Mouse (Mus musculus) neural tube, embryonic 14.5 days (tissue): ENCODE data around the gene Arhgef40. TPM values are rescaled to one million over a fixed set of nuclear protein-coding genes. Genes with fewer than 3 reads are reported as not detected.
"Not testable (repeated sequence)": the region's sequence is repeated elsewhere in the genome, so short reads cannot be mapped to it uniquely, and the experiment has no call there.

ENCODE experiments used
- ATAC-seq: fragments of 200-750 bp; cut with Nextera tagmentation; 2 replicates; pipeline ENCODE4 v1.8.0; 2017; ENCODE audit warnings: low read depth, mild to moderate bottlenecking, moderate TSS enrichment, moderate library complexity
- H3K27ac ChIP-seq: fragments of 300-500 bp; sonication (generic); 2 replicates; pipeline ENCODE4 v1.5.1; 2014; ENCODE audit warnings: low read depth, mild to moderate bottlenecking, control low read depth, low read length, moderate library complexity, mixed read lengths
- H3K27me3 ChIP-seq: fragments of 300-500 bp; sonication (generic); 2 replicates; pipeline ENCODE4 v1.6.1; 2014; ENCODE audit warnings: low read length; ENCODE audit not compliant: control insufficient read depth, insufficient read depth
- H3K36me3 ChIP-seq: fragments of 300-500 bp; sonication (generic); 2 replicates; pipeline ENCODE4 v1.6.1; 2014; ENCODE audit warnings: low read length, mixed read lengths; ENCODE audit not compliant: control insufficient read depth, insufficient read depth
- H3K4me1 ChIP-seq: fragments of 300-500 bp; sonication (generic); 2 replicates; pipeline ENCODE4 v1.6.1; 2014; ENCODE audit warnings: low read length; ENCODE audit not compliant: control insufficient read depth, insufficient read depth
- H3K4me2 ChIP-seq: fragments of 300-500 bp; sonication (generic); 2 replicates; pipeline ENCODE4 v1.6.1; 2014; ENCODE audit warnings: mild to moderate bottlenecking, low read depth, low read length, control low read depth
- H3K4me3 ChIP-seq: fragments of 300-500 bp; sonication (generic); 2 replicates; pipeline ENCODE4 v1.5.1; 2014; ENCODE audit warnings: low read depth, low read length, control low read depth, mixed read lengths
- H3K9ac ChIP-seq: fragments of 300-500 bp; sonication (generic); replicated peaks from 2 replicates; pipeline ENCODE4 v1.6.1; 2014; ENCODE audit warnings: low read depth, mild to moderate bottlenecking, control low read depth, low read length, mixed read lengths
- H3K9me3 ChIP-seq: fragments of 300-500 bp; sonication (generic); 2 replicates; pipeline ENCODE4 v1.6.1; 2016; ENCODE audit warnings: low read length; ENCODE audit not compliant: control insufficient read depth
- WGBS: fragments of 180-500 bp; shearing (Covaris S2); extraction: QIAGEN DNeasy Blood & Tissue Kit; methylation state at CpG from one replicate; pipeline ENCODE4 v1.1.7; 2014; 5-methylcytosine and 5-hydroxymethylcytosine counted together
- polyA plus RNA-seq: library from polyadenylated mRNA; unstranded; fragments of >200 nt; fragmentation: Nextera tagmentation; extraction: Ambion mirVana; gene quantifications from 2 replicates; pipeline ENCODE4 v1.2.1, GENCODE M21; 2014

The Arhgef40 gene
- polyA plus RNA-seq, 1 experiment from 2014 or later = 66.5 TPM

GRCm38 (mm10) chr14:52035926-52036325 lies 51.4 kb downstream of the Arhgef40 start:
- no peak for ATAC-seq
- Histone ChIP-seq H3K36me3 (no peaks in the 10 kb centered on the region), H3K4me3 (no peak overlapping the region), H3K27ac (no peak overlapping the region), H3K9me3 (no peaks in the 10 kb centered on the region), H3K4me1 (no peaks in the 10 kb centered on the region), H3K9ac (no peak overlapping the region), H3K27me3 (no peaks in the 10 kb centered on the region), H3K4me2 (no peak overlapping the region)
- 89% methylated on average over 6 of the region's 6 CpGs for WGBS

DNA sequence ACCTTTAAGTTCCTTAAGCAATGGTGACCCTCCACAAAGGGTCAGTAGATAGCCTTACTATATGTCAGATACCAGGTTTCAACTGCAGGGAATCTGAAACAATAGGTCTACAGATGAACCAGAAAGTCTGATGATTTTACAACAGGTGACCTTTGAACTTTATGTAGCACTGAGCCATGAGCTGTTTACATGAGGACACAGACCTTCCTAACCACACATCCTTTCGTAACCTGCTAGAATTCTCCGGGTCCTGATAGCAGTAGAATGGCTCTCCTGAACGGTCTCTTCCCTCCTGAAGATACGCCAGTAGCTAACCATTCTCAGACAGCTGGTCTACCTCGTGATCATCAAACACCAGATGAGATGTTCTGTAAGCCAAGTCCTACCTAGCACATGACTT lies 54.8 kb downstream of the Arhgef40 start:
- H3K4me3 ChIP-seq = no peak overlapping the region

DNA sequence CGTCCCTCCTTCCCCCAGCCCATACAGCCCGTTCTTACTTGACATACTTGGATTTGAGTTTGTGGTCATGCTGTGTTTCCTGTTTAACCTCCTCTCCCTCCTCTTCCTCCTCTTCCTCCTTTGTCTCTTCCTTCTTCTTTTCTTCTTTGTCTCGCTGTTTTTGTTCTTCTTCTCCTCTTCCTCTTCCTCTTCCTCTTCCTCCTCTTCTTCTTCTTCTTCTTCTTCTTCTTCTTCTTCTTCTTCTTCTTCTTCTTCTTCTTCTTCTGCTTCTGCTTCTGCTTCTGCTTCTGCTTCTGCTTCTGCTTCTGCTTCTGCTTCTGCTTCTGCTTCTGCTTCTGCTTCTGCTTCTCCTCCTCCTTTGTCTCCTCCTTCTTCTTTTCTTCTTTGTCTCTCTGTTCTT lies 57.8 kb downstream of the Arhgef40 start, which contains the start of gene Olfr221:
TSS of gene Olfr221 (minus strand) at position 101 of the 400 bp plus-strand sequence.
- H3K4me1 ChIP-seq, H3K9ac ChIP-seq, ATAC-seq, H3K9me3 ChIP-seq, H3K36me3 ChIP-seq, H3K27ac ChIP-seq, H3K4me2 ChIP-seq, H3K27me3 ChIP-seq, H3K4me3 ChIP-seq: not testable (repeated sequence)
- 64% methylated on average over 3 of the region's 3 CpGs for WGBS

More for the DNA sequence above, 54.8 kb downstream of the Arhgef40 start:
- H3K27ac ChIP-seq = no peak overlapping the region
- no peaks in the 10 kb centered on the region for H3K4me1 ChIP-seq
- no peak overlapping the region for H3K4me2 ChIP-seq
- no peak for ATAC-seq
- no peak overlapping the region for H3K9ac ChIP-seq
- H3K9me3 ChIP-seq = no peaks in the 10 kb centered on the region
- WGBS = 89% methylated on average over 5 of the region's 5 CpGs
- no peaks in the 10 kb centered on the region for H3K27me3 ChIP-seq
- H3K36me3 ChIP-seq = no peaks in the 10 kb centered on the region

DNA sequence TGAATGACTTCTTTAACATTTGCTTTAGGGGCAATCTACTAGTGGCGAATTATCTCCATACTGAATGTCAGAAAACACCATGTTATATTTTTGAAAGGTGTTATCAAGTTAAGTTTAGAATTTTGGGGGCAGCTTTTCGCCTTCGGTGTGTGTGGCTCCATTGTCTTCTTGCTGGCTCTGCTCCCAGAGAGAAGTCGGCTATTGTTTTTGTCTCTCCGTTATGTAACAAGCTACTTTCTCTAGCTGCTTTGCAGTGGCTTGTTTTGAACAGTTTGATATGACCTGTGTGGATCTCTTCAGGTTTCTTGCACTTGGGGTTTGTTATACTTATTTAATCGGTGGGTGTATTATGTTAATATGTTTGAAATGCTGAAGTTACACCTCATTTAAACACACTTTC lies 58.9 kb downstream of the Arhgef40 start:
- no peak for ATAC-seq
- Histone ChIP-seq H3K4me2 (no peak overlapping the region), H3K27me3 (no peaks in the 10 kb centered on the region)

GRCm38 (mm10) chr14:52044901-52045678 lies 60.6 kb downstream of the Arhgef40 start:
- H3K36me3 ChIP-seq = no peaks in the 10 kb centered on the region
- peak; percentile 73 for ATAC-seq
- H3K9me3 ChIP-seq = no peaks in the 10 kb centered on the region
- WGBS = 10% methylated on average over 8 of the region's 8 CpGs
- H3K4me2 ChIP-seq = no peak overlapping the region
- H3K27ac ChIP-seq = no peak overlapping the region
- H3K27me3 ChIP-seq = no peaks in the 10 kb centered on the region
- H3K9ac ChIP-seq = no peak overlapping the region
- no peaks in the 10 kb centered on the region for H3K4me1 ChIP-seq
- no peak overlapping the region for H3K4me3 ChIP-seq

More for the DNA sequence above, 58.9 kb downstream of the Arhgef40 start:
- H3K9me3 ChIP-seq = no peaks in the 10 kb centered on the region
- WGBS = 66% methylated on average over 6 of the region's 6 CpGs
- no peaks in the 10 kb centered on the region for H3K4me1 ChIP-seq
- no peak overlapping the region for H3K27ac ChIP-seq
- H3K36me3 ChIP-seq = no peaks in the 10 kb centered on the region
- H3K9ac ChIP-seq = no peak overlapping the region
- H3K4me3 ChIP-seq = no peak overlapping the region

DNA sequence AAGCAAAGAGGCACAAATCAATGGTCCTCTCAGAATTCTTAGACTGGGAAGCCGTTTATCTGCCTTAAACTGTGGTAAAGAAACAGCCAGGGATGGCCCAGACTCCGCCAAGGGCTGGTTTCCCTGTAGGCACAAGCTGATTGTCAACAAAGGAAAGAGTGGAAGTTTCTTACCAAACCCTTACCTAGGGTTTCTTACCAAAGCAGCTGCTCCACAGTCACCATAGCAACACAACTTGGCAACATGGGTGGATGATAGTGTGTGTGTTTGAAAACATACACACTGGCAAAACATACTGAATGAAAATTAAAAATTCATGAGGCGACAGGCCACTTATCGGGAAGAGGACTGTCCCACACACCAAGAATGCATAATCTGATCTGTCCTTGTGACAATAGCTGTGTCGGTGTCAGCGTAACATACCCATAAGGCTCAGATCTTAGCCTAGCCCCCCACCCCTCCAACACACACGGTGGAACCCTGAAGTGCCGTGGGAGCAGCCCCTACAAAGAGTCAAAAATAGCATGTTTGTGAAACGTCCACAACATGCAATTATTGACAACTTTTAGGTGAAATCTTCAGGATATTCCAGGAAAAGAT lies 61.5 kb downstream of the Arhgef40 start:
- H3K4me2 ChIP-seq = no peak overlapping the region
- no peak overlapping the region for H3K27ac ChIP-seq
- no peak for ATAC-seq
- H3K36me3 ChIP-seq = no peaks in the 10 kb centered on the region
- H3K9me3 ChIP-seq = no peaks in the 10 kb centered on the region
- WGBS = 68% methylated on average over 9 of the region's 9 CpGs
- no peak overlapping the region for H3K9ac ChIP-seq
- H3K4me1 ChIP-seq = no peaks in the 10 kb centered on the region
- H3K27me3 ChIP-seq = no peaks in the 10 kb centered on the region
- H3K4me3 ChIP-seq = no peak overlapping the region

- H3K27me3 ChIP-seq, H3K36me3 ChIP-seq, ATAC-seq, H3K9ac ChIP-seq, H3K4me2 ChIP-seq, H3K4me1 ChIP-seq, H3K27ac ChIP-seq, H3K9me3 ChIP-seq, H3K4me3 ChIP-seq: not testable (repeated sequence)
- WGBS = 92% methylated on average over 3 of the region's 3 CpGs
These were observed 68.2 kb downstream of the Arhgef40 start for GRCm38 (mm10) chr14:52052720-52053119.

Other genes with a start within 250 kb of the Arhgef40 start
- not detected in 2 replicates for gene Ang4, start 211.1 kb upstream of the Arhgef40 start, polyA plus RNA-seq
- not detected in 2 replicates for gene AY358078, start 184.7 kb upstream of the Arhgef40 start, polyA plus RNA-seq
- not detected in 2 replicates for gene Ear6, start 131.0 kb upstream of the Arhgef40 start, polyA plus RNA-seq
- 69.8 and 99.4 TPM in 2 replicates for gene Mettl17, start 99.9 kb upstream of the Arhgef40 start, polyA plus RNA-seq
- 1.6 and 1.9 TPM in 2 replicates for gene Slc39a2, start 91.8 kb upstream of the Arhgef40 start, polyA plus RNA-seq
- 168 and 194 TPM in 2 replicates for gene Ndrg2, start 70.6 kb upstream of the Arhgef40 start, polyA plus RNA-seq
- not detected in 2 replicates for gene Tppp2, start 66.3 kb upstream of the Arhgef40 start, polyA plus RNA-seq
- gene Rnase13, start 61.9 kb upstream of the Arhgef40 start, polyA plus RNA-seq = not detected in 2 replicates
- 0.47 and 0.66 TPM in 2 replicates for gene Tmem253, start 30.9 kb downstream of the Arhgef40 start, polyA plus RNA-seq
- 24.1 and 27.4 TPM in 2 replicates for gene Zfp219, start 36.0 kb downstream of the Arhgef40 start, polyA plus RNA-seq
- not detected in 2 replicates for gene Olfr221, start 57.7 kb downstream of the Arhgef40 start, polyA plus RNA-seq
- 432 and 490 TPM in 2 replicates for gene Hnrnpc, start 119.3 kb downstream of the Arhgef40 start, polyA plus RNA-seq
- gene Rpgrip1, start 126.0 kb downstream of the Arhgef40 start, polyA plus RNA-seq = 42.0 and 47.5 TPM in 2 replicates
- gene Supt16, start 212.7 kb downstream of the Arhgef40 start, polyA plus RNA-seq = 43.6 and 61.4 TPM in 2 replicates